Mouse (Mus musculus) kidney, adult 2 months (tissue): ENCODE data around the gene Slc41a2. TPM values are rescaled to one million over a fixed set of nuclear protein-coding genes. Genes with fewer than 3 reads are reported as not detected.
A peak's percentile ranks its signal among the peaks of the same experiment; 100 is the strongest.

ENCODE experiments used
- DNase-seq: peaks from one replicate; pipeline ENCODE4 v3.0.0; 2021
- H3K27ac ChIP-seq: fragments of 200-500 bp; 2 replicates; pipeline ENCODE4 v1.5.1; 2012; ENCODE audit warnings: low read depth, low read length, control low read depth, inconsistent platforms; ENCODE audit not compliant: insufficient read depth
- H3K27me3 ChIP-seq: fragments of 200-500 bp; replicated peaks from 2 replicates; pipeline ENCODE4 v1.6.1; 2012; ENCODE audit warnings: mild to moderate bottlenecking, moderate library complexity, low read length, inconsistent platforms; ENCODE audit not compliant: control insufficient read depth, insufficient read depth
- H3K36me3 ChIP-seq: fragments of 200-500 bp; 2 replicates; pipeline ENCODE4 v1.6.1; 2012; ENCODE audit warnings: mild to moderate bottlenecking, moderate library complexity, low read length, inconsistent platforms; ENCODE audit not compliant: control insufficient read depth, insufficient read depth
- H3K4me1 ChIP-seq: fragments of 200-500 bp; 2 replicates; pipeline ENCODE4 v1.6.1; 2011; ENCODE audit warnings: low read length; ENCODE audit not compliant: control insufficient read depth, insufficient read depth
- H3K4me3 ChIP-seq: fragments of 200-500 bp; 2 replicates; pipeline ENCODE4 v1.5.1; 2011; ENCODE audit warnings: mild to moderate bottlenecking, low read depth, low read length, control low read depth; ENCODE audit not compliant: insufficient read depth
- CTCF ChIP-seq: fragments of 200-500 bp; conservative IDR thresholded peaks from 2 replicates; pipeline ENCODE4 v1.5.1; 2011; ENCODE audit warnings: low read depth, mild to moderate bottlenecking, control low read depth, low read length, moderate library complexity, mixed read lengths; ENCODE audit not compliant: insufficient read depth, insufficient read length
- POLR2A ChIP-seq: fragments of 200-500 bp; IDR thresholded peaks from one replicate; pipeline ENCODE4 v1.6.1; 2011; ENCODE audit warnings: low read depth, low read length, control low read depth
- WGBS: fragments of 180-500 bp; shearing (Covaris S2); methylation state at CpG from one replicate; pipeline ENCODE4 v1.1.7; 2018; 5-methylcytosine and 5-hydroxymethylcytosine counted together
- polyA plus RNA-seq: library from polyadenylated mRNA; depleted of rRNA; stranded (reverse); fragments of >200 nt; gene quantifications from 2 replicates; pipeline ENCODE4 v1.2.3, GENCODE M21; 2012

Gene Slc41a2
- polyA plus RNA-seq, 1 experiment: 6.4 TPM

DNA sequence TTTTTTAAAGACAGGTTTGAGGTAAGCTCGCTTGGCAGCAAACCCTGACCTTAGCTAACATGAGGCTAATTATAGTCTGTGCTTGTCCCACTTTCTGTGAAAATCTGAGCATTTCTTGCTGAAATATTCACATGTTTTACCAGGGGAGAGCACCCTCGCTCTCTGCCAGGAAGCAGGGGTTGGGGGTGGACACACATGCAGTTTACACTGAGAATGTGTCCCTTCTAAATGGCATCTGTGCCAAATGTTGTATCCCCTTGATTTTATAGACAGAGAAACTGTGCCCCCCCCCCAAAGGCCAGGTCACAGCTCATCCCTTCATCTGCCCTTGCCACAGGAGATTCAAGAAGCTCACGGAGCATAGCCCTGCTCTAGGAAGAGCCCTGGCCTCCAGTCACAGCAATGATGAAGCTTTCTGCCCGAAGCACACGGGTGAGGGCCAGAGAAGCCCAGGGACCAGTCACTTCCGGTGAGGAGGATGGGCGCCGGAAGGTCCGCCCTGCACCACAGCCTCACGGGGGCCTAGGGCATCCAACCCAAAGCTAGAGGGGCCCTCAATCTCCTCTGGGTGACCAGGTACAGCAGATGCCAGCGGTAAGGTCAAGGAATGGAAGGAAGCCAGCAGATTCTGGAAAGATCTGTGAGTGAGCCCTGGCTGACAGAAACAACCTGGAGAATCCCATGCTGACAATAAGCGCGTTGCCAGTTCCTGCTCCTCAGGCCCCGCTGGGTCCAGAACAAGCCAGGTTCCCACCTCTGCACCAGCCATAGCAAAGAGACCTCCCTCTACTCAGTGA lies 134.6 kb downstream of the Slc41a2 start:
- Histone ChIP-seq H3K36me3 (no peaks in the 10 kb centered on the region), H3K27me3 (no peaks in the 10 kb centered on the region), H3K4me3 (no peak overlapping the region), H3K4me1 (no peaks in the 10 kb centered on the region), H3K27ac (no peak overlapping the region)
- DNase-seq: no peak
- WGBS: 85% methylated on average over 14 of the region's 14 CpGs
- TF ChIP-seq POLR2A (no peak), CTCF (no peak)

DNA sequence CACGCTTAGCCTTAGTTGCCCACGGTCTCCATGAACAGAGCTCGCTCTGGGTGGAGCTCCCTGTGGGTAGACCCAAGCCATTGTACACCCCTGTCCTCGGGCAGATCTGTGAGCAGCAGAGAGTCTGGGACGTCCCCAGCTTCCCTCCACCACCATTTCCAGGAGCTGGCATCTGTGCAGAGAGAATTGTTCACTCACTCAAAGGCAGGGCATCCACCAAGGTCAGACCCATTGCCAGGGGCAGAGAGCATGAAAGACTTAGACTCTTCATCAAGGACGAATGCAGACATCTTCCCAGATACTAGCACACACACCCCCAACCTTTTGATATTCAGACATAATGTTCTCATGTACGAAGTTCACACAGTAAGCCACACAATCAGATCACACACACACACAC lies 136.2 kb downstream of the Slc41a2 start:
- no peaks in the 10 kb centered on the region for H3K27me3 ChIP-seq
- TF ChIP-seq POLR2A (no peak), CTCF (no peak)
- no peaks in the 10 kb centered on the region for H3K36me3 ChIP-seq
- H3K4me1 ChIP-seq: no peaks in the 10 kb centered on the region
- DNase-seq: no peak
- WGBS: 83% methylated on average over 7 of the region's 7 CpGs
- H3K27ac ChIP-seq: no peak overlapping the region
- H3K4me3 ChIP-seq: no peak overlapping the region

DNA sequence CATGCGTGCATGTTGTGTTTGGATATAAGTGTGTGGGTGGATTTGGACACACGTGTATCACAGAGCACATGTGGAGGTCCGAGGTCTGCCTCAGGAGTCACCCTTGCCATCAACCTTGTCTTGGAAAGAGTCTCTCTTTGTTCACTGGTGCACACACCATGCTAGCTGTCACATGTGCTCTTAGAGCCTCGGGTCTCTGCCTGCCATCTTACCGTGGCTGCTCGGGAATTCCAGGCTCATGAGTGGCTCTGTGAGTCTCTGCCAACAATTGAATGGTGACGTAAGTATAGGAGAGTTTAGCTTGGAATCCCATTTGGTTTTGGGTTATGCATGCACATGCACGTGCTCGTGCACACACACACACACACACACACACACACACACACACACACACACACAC lies 138.4 kb downstream of the Slc41a2 start:
- no peaks in the 10 kb centered on the region for H3K4me1 ChIP-seq
- no peak overlapping the region for H3K27ac ChIP-seq
- WGBS: 82% methylated on average over 9 of the region's 9 CpGs
- H3K27me3 ChIP-seq: no peaks in the 10 kb centered on the region
- no peaks in the 10 kb centered on the region for H3K36me3 ChIP-seq
- H3K4me3 ChIP-seq: no peak overlapping the region
- DNase-seq: no peak
- TF ChIP-seq CTCF (no peak), POLR2A (no peak)

DNA sequence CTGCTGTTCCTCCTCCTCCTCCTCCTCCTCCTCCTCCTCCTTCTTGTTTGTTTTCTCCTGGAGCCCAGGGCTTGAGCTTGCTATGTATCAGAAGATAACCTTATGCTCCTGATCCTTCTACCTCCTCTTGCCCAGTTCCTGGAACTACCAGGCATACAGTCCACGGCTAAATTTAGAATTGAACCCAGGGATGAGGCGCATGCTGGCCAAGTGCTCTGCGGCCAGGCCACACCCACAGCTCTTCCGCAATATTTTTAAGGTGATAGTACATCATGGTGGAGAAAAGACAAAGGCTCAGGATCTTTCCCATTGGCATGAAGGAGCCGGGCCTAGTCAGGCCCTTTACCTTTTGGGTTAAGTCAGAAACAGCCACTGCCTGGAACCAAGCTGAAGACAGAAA lies 139.0 kb downstream of the Slc41a2 start:
- WGBS: 37% methylated on average over 5 of the region's 5 CpGs

DNA sequence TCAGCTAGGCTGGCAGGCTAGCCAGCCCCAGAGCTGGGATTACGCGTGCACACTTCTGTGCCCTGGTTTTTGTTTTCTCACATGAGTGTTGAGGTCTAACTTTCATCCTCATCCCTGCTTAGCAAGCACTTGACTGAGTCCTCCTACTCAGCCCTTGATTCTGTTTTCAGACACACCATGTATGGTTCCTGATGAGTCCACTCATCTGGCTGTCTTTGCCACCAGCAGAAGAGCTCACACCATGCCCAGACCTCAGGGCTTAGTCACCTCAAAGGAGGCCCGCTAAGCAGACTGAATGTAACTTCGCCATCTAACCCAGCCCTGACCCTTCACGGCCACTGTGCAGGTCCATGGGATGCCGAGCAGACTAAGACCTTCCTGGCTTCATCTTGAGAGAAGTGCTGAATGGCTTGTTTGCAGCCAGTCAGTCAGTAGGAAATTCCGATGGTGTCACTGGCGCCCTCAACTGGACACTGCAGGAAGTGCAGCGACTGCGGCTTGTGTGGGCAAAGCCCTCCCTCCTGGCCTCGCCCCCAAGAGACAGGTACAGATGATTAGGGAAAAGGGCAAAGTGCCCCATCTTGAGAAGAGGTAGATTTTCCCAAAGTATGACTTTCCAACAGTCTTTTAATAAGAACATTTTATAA lies 139.9 kb downstream of the Slc41a2 start:
- Histone ChIP-seq H3K4me3 (no peak overlapping the region), H3K27me3 (no peaks in the 10 kb centered on the region), H3K4me1 (no peaks in the 10 kb centered on the region), H3K27ac (no peak overlapping the region), H3K36me3 (no peaks in the 10 kb centered on the region)
- 47% methylated on average over 11 of the region's 11 CpGs for WGBS
- TF ChIP-seq CTCF (peak; percentile 83), POLR2A (no peak)
- peak; percentile 81 for DNase-seq

More for the DNA sequence above, 139.0 kb downstream of the Slc41a2 start:
- Histone ChIP-seq H3K36me3 (no peaks in the 10 kb centered on the region), H3K27ac (no peak overlapping the region), H3K4me1 (no peaks in the 10 kb centered on the region), H3K4me3 (no peak overlapping the region), H3K27me3 (no peaks in the 10 kb centered on the region)
- TF ChIP-seq CTCF (no peak), POLR2A (no peak)
- DNase-seq: peak; percentile 43

DNA sequence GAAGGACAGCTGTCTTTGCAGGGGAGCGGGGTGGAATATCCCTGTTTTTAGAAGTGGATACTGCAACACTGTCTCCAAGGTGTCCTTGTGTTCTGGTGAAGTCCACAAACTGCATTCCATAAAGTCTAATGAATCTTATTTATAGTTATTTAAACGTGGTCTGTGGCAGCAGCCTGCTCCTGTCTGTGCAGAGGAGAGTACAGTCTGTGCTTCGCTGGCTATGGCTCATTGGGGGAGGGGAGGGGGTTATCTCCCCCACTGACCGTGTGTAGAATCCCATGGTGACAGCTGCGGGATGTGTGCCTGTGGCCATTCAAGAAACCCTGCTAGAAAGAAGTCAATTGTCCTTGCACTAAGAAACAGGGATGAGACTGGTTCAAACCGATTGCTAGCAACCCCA lies 145.7 kb downstream of the Slc41a2 start:
- Histone ChIP-seq H3K36me3 (no peaks in the 10 kb centered on the region), H3K27ac (no peak overlapping the region), H3K4me3 (no peak overlapping the region), H3K4me1 (0 out of 2 replicates have a peak, but pooled peaks cover 8% of the 10 kb centered on the region), H3K27me3 (no peaks in the 10 kb centered on the region)
- 62% methylated on average over 6 of the region's 6 CpGs for WGBS
- TF ChIP-seq CTCF (no peak), POLR2A (no peak)
- no peak for DNase-seq

DNA sequence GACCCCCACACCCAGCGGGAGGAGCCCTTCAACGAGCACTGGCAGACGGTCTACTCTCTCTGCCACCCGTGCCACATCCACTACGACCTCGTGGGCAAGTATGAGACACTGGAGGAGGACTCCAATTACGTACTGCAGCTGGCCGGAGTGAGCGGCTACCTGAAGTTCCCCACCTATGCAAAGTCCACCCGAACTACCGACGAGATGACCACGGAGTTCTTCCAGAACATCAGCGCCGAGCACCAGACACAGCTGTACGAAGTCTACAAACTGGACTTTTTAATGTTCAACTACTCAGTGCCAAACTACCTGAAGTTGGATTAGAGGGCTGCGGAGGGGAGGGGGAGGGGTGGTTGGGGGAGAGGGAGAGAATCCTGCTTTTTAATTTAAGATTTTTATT lies 146.2 kb downstream of the Slc41a2 start:
- Histone ChIP-seq H3K4me1 (0 out of 2 replicates have a peak, but pooled peaks cover 8% of the 10 kb centered on the region), H3K4me3 (no peak overlapping the region), H3K27ac (peak overlapping the region; percentile 83), H3K27me3 (no peaks in the 10 kb centered on the region), H3K36me3 (no peaks in the 10 kb centered on the region)
- TF ChIP-seq CTCF (no peak), POLR2A (no peak)
- WGBS: 64% methylated on average over 17 of the region's 17 CpGs
- peak; percentile 81 for DNase-seq
